ENCODE assay signal across 12 mouse cellular contexts in the genomic region with DNA sequence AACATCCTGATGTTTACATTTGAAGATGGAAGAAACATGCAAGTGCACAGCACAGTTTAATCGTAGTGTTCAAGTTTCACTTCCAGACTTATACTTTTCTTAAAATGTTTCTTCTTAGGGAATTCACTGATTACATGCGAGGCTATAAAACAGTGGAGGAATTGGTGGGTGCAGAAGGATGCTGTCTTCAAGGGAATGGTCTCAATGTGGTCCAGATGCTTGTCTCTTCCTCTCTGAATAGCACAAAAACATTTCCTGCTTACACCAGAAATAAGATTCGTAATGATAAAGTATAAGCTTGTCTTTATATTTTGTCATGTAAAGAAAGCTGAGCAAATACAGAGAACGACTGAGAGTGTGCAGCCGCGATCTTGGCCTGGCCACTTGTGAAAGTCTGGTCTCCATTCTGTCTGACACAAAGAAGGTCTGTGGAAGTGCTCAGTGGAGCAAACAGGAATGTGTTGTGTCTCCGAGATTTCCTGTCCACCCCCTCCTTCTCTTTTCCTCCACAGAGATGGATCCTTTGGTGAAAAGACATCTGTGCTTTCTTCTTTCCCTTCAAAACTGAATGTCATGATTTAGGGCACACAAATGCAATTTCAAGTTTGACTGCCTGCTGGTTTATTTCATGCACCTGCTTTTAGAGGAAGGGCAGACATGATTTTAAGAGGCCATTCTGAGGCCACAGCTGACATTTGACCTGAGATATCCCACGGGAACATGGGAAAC.
A peak's percentile ranks its signal among the peaks of the same experiment; 100 is the strongest.
DNase-seq lines count a peak whose midpoint lies in the region; ATAC-seq and TF ChIP-seq lines count a peak whose summit lies in the region.
"Had no signal": no experiment of that assay in that cellular context is flagged by ENCODE, and none has a peak within 500 bp of the region (broad histone marks: within the 10 kb centered on the region; RNA-seq: fewer than 3 reads in every experiment).

No protein-coding gene starts in this region.

- WGBS in forebrain, postnatal 0 days: 31% methylated on average over 8 of the region's 8 CpGs
- 28% methylated on average over 8 of the region's 8 CpGs for WGBS in neural tube, embryonic 11.5 days

- H3K36me3 ChIP-seq in forebrain, postnatal 0 days (ENCODE audit: insufficient read depth): no peaks in the 10 kb centered on the region
- H3K36me3 ChIP-seq in neural tube, embryonic 11.5 days (ENCODE audit: control insufficient read depth, insufficient read depth, low read length): no peaks in the 10 kb centered on the region

- no peaks in the 10 kb centered on the region for H3K27me3 ChIP-seq in forebrain, postnatal 0 days (ENCODE audit: insufficient read depth, low read length)
- no peaks in the 10 kb centered on the region for H3K27me3 ChIP-seq in neural tube, embryonic 11.5 days (ENCODE audit: control insufficient read depth, insufficient read depth, low read length)

- 0 out of 2 replicates have a peak, but pooled peaks cover 5% of the 10 kb centered on the region for H3K4me1 ChIP-seq in forebrain, postnatal 0 days (ENCODE audit: insufficient read depth)
- H3K4me1 ChIP-seq in neural tube, embryonic 11.5 days (ENCODE audit: control insufficient read depth, insufficient read depth, low read length): 0 out of 2 replicates have a peak, but pooled peaks cover 4% of the 10 kb centered on the region

- ATAC-seq in forebrain, postnatal 0 days: peak; percentile 69
- ATAC-seq in neural tube, embryonic 11.5 days (ENCODE audit: insufficient read depth, low FRiP score, low TSS enrichment): peak; percentile 79; the same call in 1 of the 2 replicates

- no peak overlapping the region for H3K4me2 ChIP-seq in forebrain, postnatal 0 days (ENCODE audit: low read depth)
- H3K4me2 ChIP-seq in neural tube, embryonic 11.5 days (ENCODE audit: low read depth): no peak overlapping the region

- TF ChIP-seq CTCF in left cerebral cortex, adult 2 months (IDR thresholded peaks at IDR 0.05): no peak
- no peak for TF ChIP-seq CTCF in forebrain, postnatal 0 days (IDR thresholded peaks at IDR 0.05; ENCODE audit: low read depth)

- no peak overlapping the region for H3K4me3 ChIP-seq in left cerebral cortex, adult 2 months
- no peak overlapping the region for H3K4me3 ChIP-seq in forebrain, postnatal 0 days (ENCODE audit: low read depth, low read length)
- no peak overlapping the region for H3K4me3 ChIP-seq in neural tube, embryonic 11.5 days (ENCODE audit: low read depth, low read length)
- H3K4me3 ChIP-seq: layer of hippocampus, adult 2 months had no signal

- H3K27ac ChIP-seq in left cerebral cortex, adult 2 months: no peak overlapping the region
- no peak overlapping the region for H3K27ac ChIP-seq in forebrain, postnatal 0 days (ENCODE audit: low read depth, low read length)
- H3K27ac ChIP-seq in neural tube, embryonic 11.5 days (ENCODE audit: low read depth, low read length): peak overlapping the region; percentile 3
- H3K27ac ChIP-seq: layer of hippocampus, adult 2 months; liver, embryonic 14.5 days had no signal

- intact Hi-C loops in left cerebral cortex, postnatal 25 days (cut with DNase I): no loop called here
- intact Hi-C loops in left cerebral cortex, adult 2 months (cut with DNase I): no loop called here

- no peaks in the 10 kb centered on the region for H3K9me3 ChIP-seq in forebrain, postnatal 0 days (ENCODE audit: low read length)
- H3K9me3 ChIP-seq in neural tube, embryonic 11.5 days (ENCODE audit: control insufficient read depth, low read length): no peaks in the 10 kb centered on the region

- peak; percentile 2 to 3 for DNase-seq in left cerebral cortex, postnatal 25 days (ENCODE audit: low spot score in 2 of 2)
- DNase-seq in left cerebral cortex, adult 2 months (ENCODE audit: extremely low spot score in 1 of 2, low spot score in 2 of 2): no peak
- DNase-seq in embryo, embryonic 11 days: peak; percentile 74
- peak; percentile 6 for DNase-seq in forebrain, postnatal 0 days
- peak; percentile 44 for DNase-seq in neural tube, embryonic 11.5 days (ENCODE audit: low spot score)
- DNase-seq in cerebellum, postnatal 25 days: no peak
- no peak for DNase-seq in frontal cortex, postnatal 25 days (ENCODE audit: low spot score in 2 of 2)
- no peak for DNase-seq in thymus, postnatal 14 days
- DNase-seq: cerebellum, adult 18-20 months; heart, postnatal 14 days had no signal

- no peak overlapping the region for H3K9ac ChIP-seq in forebrain, postnatal 0 days
- no peak overlapping the region for H3K9ac ChIP-seq in neural tube, embryonic 11.5 days (ENCODE audit: low read length)
- H3K9ac ChIP-seq: liver, embryonic 14.5 days had no signal

Comparison
In these comparisons a context has a peak if more than half of its experiments do, and no peak if none do; other contexts are left out.
1. DNase-seq: peak in left cerebral cortex, postnatal 25 days (2 of 2), embryo, embryonic 11 days (single experiment), forebrain, postnatal 0 days (single experiment) and neural tube, embryonic 11.5 days (single experiment); none in left cerebral cortex, adult 2 months (0 of 2), cerebellum, postnatal 25 days (0 of 2), frontal cortex, postnatal 25 days (0 of 2) and thymus, postnatal 14 days (single experiment).